Mouse (Mus musculus) lung, postnatal 0 days (tissue): ENCODE data around the gene Plscr2.

Source experiments
- CTCF ChIP-seq: IDR thresholded peaks from 2 replicates; pipeline ENCODE4 v1.5.1; 2016; ENCODE audit warnings: antibody characterized with exemption, mild to moderate bottlenecking
- EP300 ChIP-seq: IDR thresholded peaks from 2 replicates; pipeline ENCODE4 v1.6.1; 2016; ENCODE audit warnings: antibody characterized with exemption, mild to moderate bottlenecking, control low read depth

- TF ChIP-seq CTCF (no peak), EP300 (no peak)
Observed at GRCm38 (mm10) chr9:92252718-92253117, 22.7 kb upstream of the Plscr2 start.
